Mouse (Mus musculus): ENCODE measurements around the gene Fam178b.

GRCm38 (mm10) chr1:36581260-36581659 lies 101.7 kb downstream of the Fam178b start:
- no peak for TF ChIP-seq MAX (IDR thresholded peaks at IDR 0.05)
- no peak for TF ChIP-seq CTCF (IDR thresholded peaks at IDR 0.05; ENCODE audit: control insufficient read depth, insufficient read depth, insufficient read length)
- no peak for TF ChIP-seq USF1 (IDR thresholded peaks at IDR 0.05; ENCODE audit: low read depth)
- no peak for TF ChIP-seq MYOG (IDR thresholded peaks at IDR 0.05; ENCODE audit: control insufficient read depth, extremely low read depth, insufficient read length)
- TF ChIP-seq MYOD1 (IDR thresholded peaks at IDR 0.05; ENCODE audit: control insufficient read depth, insufficient read length, low read depth), result no peak
- TF ChIP-seq CEBPB (IDR thresholded peaks at IDR 0.05; ENCODE audit: low read depth), result no peak

Data from C2C12 (cell line).